Mouse (Mus musculus) macrophage (primary cell): ENCODE measurements around the gene Lama4. TPM values are rescaled to one million over a fixed set of nuclear protein-coding genes. Genes with fewer than 3 reads are reported as not detected.

ENCODE experiments used
- H3K27ac ChIP-seq: fragments of 350-480 bp; formaldehyde crosslinking; 2 replicates; pipeline ENCODE4 v1.9.0; 2021
- H3K36me3 ChIP-seq: fragments of 350-480 bp; formaldehyde crosslinking; 2 replicates; pipeline ENCODE4 v1.9.0; 2021; ENCODE audit errors: inconsistent target
- H3K4me3 ChIP-seq: fragments of 350-480 bp; formaldehyde crosslinking; 2 replicates; pipeline ENCODE4 v1.9.0; 2021; ENCODE audit errors: inconsistent target
- H3K79me2 ChIP-seq: fragments of 350-480 bp; formaldehyde crosslinking; 2 replicates; pipeline ENCODE4 v1.9.0; 2021; ENCODE audit errors: inconsistent target
- WGBS: methylation state at CpG from one replicate; pipeline ENCODE4 v1.1.7; 2026; ENCODE audit warnings: inconsistent platforms; ENCODE audit not compliant: missing documents; 5-methylcytosine and 5-hydroxymethylcytosine counted together
- polyA plus RNA-seq: library from polyadenylated mRNA; stranded (reverse); fragments of 250-400 nt; gene quantifications from 3 replicates; pipeline ENCODE4 v1.2.4, GENCODE M21; 2018; ENCODE audit warnings: inconsistent platforms

Lama4 gene
- polyA plus RNA-seq, 1 experiment from 2014 or later, result not detected

- Histone ChIP-seq H3K4me3 (no peak overlapping the region), H3K36me3 (no peaks in the 10 kb centered on the region), H3K27ac (no peak overlapping the region), H3K79me2 (no peaks in the 10 kb centered on the region)
- 86% methylated on average over 5 of the region's 5 CpGs for WGBS
These were observed 14.4 kb downstream of the Lama4 start for GRCm38 (mm10) chr10:38979699-38980098.

DNA sequence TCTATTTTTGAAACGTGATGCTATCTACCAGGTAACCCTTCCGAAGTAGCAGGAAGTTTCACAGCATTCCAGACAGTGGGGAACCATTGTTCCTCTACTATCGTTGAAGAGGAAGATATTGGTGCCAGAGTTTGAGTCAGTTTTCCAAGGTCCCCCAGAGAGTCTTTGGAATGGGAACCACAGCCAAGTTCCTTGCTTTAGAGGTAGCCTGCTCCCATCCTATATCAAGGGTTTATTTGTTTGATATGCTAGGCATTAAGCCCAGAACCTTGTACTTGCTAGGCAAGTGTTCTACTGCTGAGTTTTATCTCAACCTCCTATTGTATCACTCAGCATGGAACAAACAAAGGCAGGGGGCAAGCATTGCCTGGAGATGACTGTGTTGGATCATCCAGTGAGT, 15.7 kb downstream of the Lama4 start:
- no peak overlapping the region for H3K27ac ChIP-seq
- 74% methylated on average over 3 of the region's 3 CpGs for WGBS
- no peaks in the 10 kb centered on the region for H3K79me2 ChIP-seq
- H3K36me3 ChIP-seq, result no peaks in the 10 kb centered on the region
- H3K4me3 ChIP-seq, result no peak overlapping the region

GRCm38 (mm10) chr10:38984358-38985075, 19.2 kb downstream of the Lama4 start:
- Histone ChIP-seq H3K79me2 (no peaks in the 10 kb centered on the region), H3K27ac (no peak overlapping the region), H3K4me3 (no peak overlapping the region), H3K36me3 (no peaks in the 10 kb centered on the region)
- WGBS, result 85% methylated on average over 4 of the region's 4 CpGs

GRCm38 (mm10) chr10:38986053-38986452, 20.7 kb downstream of the Lama4 start:
- 93% methylated on average over 3 of the region's 3 CpGs for WGBS
- H3K4me3 ChIP-seq, result no peak overlapping the region
- no peaks in the 10 kb centered on the region for H3K36me3 ChIP-seq
- H3K27ac ChIP-seq, result no peak overlapping the region
- no peaks in the 10 kb centered on the region for H3K79me2 ChIP-seq

DNA sequence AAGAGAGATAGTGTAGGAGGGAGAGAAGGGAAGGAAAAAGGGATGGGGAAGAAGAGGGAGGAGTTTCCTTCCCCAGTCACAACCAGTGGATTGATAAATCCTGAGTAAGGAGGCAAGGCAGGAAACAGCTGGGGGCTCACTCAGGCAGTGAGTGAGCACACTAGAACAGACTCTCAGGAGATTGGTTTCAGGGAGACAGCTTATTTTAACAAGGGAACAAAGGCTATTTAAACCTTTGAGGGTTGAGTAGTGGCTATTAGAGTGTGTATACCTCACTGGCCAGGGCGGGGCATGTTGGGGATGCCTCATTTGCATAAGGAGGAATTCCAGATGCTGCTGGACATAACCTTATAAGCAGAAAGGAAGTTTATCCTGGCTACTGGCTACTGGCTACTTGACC, 27.5 kb downstream of the Lama4 start:
- no peaks in the 10 kb centered on the region for H3K79me2 ChIP-seq

DNA sequence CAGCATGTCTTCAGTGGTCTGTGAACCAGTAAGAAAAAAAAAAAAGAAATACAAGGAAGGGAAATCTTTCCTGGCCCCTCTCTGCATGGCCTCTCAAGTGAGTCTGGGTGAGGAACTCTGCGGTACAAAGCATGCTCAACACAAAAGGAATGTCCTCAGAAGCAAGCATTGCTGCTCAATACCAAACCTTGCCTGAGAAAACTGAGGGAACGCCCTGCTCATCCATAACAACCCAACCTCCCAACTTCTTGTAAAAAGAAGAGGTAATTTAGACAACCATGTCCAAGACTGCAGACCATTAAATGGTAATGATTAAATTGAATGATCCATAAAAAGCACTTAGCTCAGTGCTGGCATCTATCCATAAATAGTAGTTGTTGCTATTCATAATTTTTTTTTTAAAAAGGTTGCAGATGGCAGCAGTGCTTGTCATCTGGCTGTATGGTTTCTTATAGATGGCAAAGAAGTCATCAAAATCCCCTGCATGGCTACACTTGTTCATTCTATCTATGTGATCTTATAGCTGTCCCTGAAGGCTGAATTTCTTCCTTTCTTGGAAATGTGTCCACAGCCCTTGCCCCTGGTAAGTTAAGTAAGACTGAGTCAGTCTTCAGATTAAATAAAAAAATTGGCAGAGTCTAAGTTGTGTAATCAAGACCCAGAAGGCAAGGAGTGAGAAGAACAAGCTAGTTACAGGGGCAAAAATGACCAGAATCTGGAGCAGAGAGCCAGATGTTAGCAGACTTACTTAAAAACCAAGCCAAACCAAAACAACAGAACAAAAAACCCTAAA, 28.5 kb downstream of the Lama4 start:
- Histone ChIP-seq H3K36me3 (no peaks in the 10 kb centered on the region), H3K79me2 (no peaks in the 10 kb centered on the region), H3K27ac (no peak overlapping the region), H3K4me3 (no peak overlapping the region)
- whole genome bisulfite sequencing, result 96% methylated on average over 2 of the region's 2 CpGs

More for the DNA sequence above, 27.5 kb downstream of the Lama4 start:
- WGBS, result 91% methylated on average over 1 of the region's 1 CpGs
- H3K27ac ChIP-seq, result no peak overlapping the region
- H3K4me3 ChIP-seq, result no peak overlapping the region
- no peaks in the 10 kb centered on the region for H3K36me3 ChIP-seq

- H3K27ac ChIP-seq, result no peak overlapping the region
- WGBS, result 86% methylated on average over 9 of the region's 9 CpGs
- no peak overlapping the region for H3K4me3 ChIP-seq
- no peaks in the 10 kb centered on the region for H3K36me3 ChIP-seq
- no peaks in the 10 kb centered on the region for H3K79me2 ChIP-seq
These were observed 29.6 kb downstream of the Lama4 start for GRCm38 (mm10) chr10:38994719-38995450.

GRCm38 (mm10) chr10:38995896-38996295, 30.6 kb downstream of the Lama4 start:
- WGBS, result 97% methylated on average over 2 of the region's 2 CpGs

GRCm38 (mm10) chr10:39000951-39001350, 35.6 kb downstream of the Lama4 start:
- no peak overlapping the region for H3K4me3 ChIP-seq
- no peaks in the 10 kb centered on the region for H3K79me2 ChIP-seq
- no peaks in the 10 kb centered on the region for H3K36me3 ChIP-seq
- WGBS, result 87% methylated on average over 4 of the region's 4 CpGs
- no peak overlapping the region for H3K27ac ChIP-seq

More at GRCm38 (mm10) chr10:38995896-38996295, 30.6 kb downstream of the Lama4 start:
- Histone ChIP-seq H3K79me2 (no peaks in the 10 kb centered on the region), H3K4me3 (no peak overlapping the region), H3K27ac (no peak overlapping the region), H3K36me3 (no peaks in the 10 kb centered on the region)

GRCm38 (mm10) chr10:39002521-39002920, 37.2 kb downstream of the Lama4 start:
- Histone ChIP-seq H3K36me3 (no peaks in the 10 kb centered on the region), H3K4me3 (no peak overlapping the region), H3K79me2 (no peaks in the 10 kb centered on the region), H3K27ac (no peak overlapping the region)
- 42% methylated on average over 1 of the region's 2 CpGs for WGBS

GRCm38 (mm10) chr10:39003520-39003919, 38.2 kb downstream of the Lama4 start:
- Histone ChIP-seq H3K36me3 (no peaks in the 10 kb centered on the region), H3K79me2 (no peaks in the 10 kb centered on the region), H3K4me3 (no peak overlapping the region), H3K27ac (no peak overlapping the region)

DNA sequence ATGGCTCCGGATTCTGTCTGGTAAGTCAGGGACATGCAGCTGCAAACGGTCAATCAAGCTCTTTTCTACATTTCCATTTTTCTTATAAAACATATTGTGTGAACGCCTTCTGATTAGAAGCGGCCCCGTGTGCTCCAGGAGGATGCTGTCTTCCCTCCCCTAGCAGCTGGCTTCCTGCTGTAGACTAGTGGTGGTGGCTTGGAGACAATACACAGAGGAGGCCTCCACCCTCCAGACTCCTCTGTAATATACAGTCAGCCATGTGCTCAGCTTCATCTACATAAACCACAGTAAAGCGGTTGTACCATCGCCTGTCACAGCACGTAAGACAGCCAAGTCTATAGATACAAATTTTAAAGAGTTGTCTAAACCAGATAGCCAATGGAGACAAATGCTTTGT, 40.2 kb downstream of the Lama4 start:
- Histone ChIP-seq H3K27ac (no peak overlapping the region), H3K79me2 (no peaks in the 10 kb centered on the region), H3K4me3 (no peak overlapping the region), H3K36me3 (no peaks in the 10 kb centered on the region)
- 94% methylated on average over 8 of the region's 8 CpGs for WGBS

DNA sequence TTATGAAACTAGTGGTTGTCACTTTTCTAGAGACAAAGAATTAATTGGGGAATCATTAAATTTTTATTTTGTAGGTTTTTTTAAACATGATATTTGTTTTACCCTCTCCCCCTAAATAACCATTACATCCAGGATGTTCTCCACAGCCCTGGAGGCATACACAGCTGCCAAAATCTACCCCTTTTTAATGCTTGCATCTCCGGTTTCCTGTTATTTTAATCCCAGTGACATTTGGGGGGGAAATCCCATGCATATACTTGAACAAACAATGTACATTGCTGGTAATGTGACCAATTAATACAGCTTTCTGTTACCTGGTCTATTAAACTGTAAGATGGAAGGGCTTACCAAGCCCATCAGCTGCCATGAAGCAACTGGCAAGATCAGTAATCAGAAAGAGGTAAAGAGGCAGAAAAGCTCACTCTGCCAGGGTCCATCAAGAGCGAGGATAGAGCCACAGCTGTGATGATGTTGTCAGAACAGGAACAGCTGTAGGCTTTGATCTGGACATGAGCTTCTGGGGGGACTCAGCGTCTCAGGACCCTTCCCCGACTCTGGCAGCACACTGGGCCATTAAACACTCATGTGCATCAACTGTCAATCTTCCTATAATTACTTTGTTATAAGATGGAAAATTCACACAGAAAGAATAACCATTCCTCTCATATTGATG, 41.3 kb downstream of the Lama4 start:
- 98% methylated on average over 4 of the region's 4 CpGs for WGBS
- H3K79me2 ChIP-seq, result no peaks in the 10 kb centered on the region
- no peaks in the 10 kb centered on the region for H3K36me3 ChIP-seq
- H3K4me3 ChIP-seq, result no peak overlapping the region
- no peak overlapping the region for H3K27ac ChIP-seq

- Histone ChIP-seq H3K79me2 (no peaks in the 10 kb centered on the region), H3K4me3 (no peak overlapping the region), H3K36me3 (no peaks in the 10 kb centered on the region), H3K27ac (no peak overlapping the region)
- WGBS, result 83% methylated on average over 2 of the region's 2 CpGs
These were observed 49.5 kb downstream of the Lama4 start for GRCm38 (mm10) chr10:39014836-39015235.
